Mouse (Mus musculus) neural tube, embryonic 10.5 days (tissue): ENCODE data around the gene Misp.

Source experiments
- DNase-seq: peaks from one replicate; pipeline ENCODE4 v3.0.0-alpha.2; 2017; ENCODE audit warnings: low spot score; ENCODE audit errors: extremely low spot score

Gene Misp

GRCm38 (mm10) chr10:79794491-79794931 is 26.3 kb upstream of the Misp start:
- DNase-seq, result no peak

DNA sequence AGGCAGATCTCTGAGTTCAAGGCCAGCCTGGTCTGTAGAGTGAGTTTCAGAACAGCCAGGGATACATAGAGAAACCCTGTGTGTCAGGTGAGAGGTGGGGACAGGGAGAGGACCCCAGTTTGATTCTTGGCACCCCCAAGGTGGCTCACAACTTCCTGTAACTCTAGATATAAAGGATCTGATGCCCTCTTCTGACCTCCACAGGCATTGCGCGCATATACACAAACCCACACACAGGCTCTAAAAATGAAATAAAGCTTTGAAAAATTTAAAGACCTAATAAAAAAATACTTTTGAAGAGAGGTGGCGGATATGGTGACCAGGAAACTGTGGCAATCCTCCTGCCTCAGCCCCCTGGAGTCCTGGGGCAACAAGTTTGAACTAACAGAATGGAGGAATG is 24.9 kb upstream of the Misp start:
- DNase-seq, result no peak

- no peak for DNase-seq
Observed at GRCm38 (mm10) chr10:79797326-79797725, 23.5 kb upstream of the Misp start.

- no peak for DNase-seq
Observed at GRCm38 (mm10) chr10:79798289-79798928, 22.4 kb upstream of the Misp start.

- DNase-seq, result no peak
Observed at GRCm38 (mm10) chr10:79800508-79800907, 20.3 kb upstream of the Misp start.

- no peak for DNase-seq
Observed at GRCm38 (mm10) chr10:79801837-79802236, 19.0 kb upstream of the Misp start.

- no peak for DNase-seq
Observed at GRCm38 (mm10) chr10:79802331-79802971, 18.3 kb upstream of the Misp start.

DNA sequence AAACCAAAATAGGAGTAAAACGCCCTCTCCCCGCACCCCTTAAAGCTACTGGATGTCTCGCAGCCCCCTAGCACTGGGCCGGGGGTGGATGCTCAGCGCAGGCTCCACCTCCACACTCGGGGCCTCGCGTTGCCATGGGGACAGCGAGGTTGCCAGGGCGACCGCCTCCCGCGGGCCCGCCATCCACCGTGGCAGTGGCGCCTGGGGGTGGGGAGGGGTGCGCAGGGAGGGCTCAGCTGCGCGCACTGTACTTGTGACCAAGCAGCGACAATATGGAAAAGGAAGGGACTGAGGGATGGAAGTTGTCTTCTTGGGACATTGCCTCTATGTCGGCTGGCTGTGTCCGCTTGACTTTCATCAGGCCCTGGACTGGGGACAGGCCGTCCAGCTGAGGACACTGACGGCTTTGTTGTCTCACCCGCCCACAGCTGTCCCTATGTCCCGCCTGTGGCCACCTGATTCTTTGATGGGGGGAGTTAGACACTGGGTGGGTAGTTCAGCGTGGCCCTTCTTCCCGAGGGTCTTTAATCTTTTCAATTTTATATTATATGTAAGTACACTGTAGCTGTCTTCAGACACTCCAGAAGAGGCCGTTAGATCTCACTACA is 17.0 kb upstream of the Misp start:
- DNase-seq, result peak; percentile 93

GRCm38 (mm10) chr10:79805636-79806035 is 15.2 kb upstream of the Misp start:
- no peak for DNase-seq

- DNase-seq, result no peak
Observed at GRCm38 (mm10) chr10:79806331-79806730, 14.5 kb upstream of the Misp start.

GRCm38 (mm10) chr10:79806972-79807371 is 13.8 kb upstream of the Misp start:
- DNase-seq, result no peak

DNA sequence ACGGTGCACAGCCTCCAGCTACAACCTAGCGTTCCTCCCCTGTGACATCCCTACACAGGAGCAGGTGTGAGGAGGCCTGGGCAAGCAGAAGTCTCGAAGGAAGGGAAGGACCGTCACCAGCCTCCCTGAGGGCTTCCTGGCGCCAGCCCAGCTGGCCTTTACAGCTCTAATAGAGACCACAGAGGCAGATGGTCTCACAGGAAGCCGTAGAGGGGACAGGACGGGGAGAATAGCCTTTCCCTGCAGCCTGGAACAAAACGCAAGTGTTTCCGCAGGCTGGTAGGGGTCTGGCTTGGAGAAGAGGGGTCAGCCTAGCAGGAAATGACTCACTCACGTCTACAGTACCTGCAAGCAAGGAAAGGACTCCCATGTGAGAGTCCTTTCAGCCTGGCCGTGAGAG is 13.0 kb upstream of the Misp start:
- no peak for DNase-seq

- DNase-seq, result no peak
Observed at GRCm38 (mm10) chr10:79808728-79809127, 12.1 kb upstream of the Misp start.

GRCm38 (mm10) chr10:79811736-79812637 is 8.8 kb upstream of the Misp start:
- DNase-seq, result peak; percentile 92

DNA sequence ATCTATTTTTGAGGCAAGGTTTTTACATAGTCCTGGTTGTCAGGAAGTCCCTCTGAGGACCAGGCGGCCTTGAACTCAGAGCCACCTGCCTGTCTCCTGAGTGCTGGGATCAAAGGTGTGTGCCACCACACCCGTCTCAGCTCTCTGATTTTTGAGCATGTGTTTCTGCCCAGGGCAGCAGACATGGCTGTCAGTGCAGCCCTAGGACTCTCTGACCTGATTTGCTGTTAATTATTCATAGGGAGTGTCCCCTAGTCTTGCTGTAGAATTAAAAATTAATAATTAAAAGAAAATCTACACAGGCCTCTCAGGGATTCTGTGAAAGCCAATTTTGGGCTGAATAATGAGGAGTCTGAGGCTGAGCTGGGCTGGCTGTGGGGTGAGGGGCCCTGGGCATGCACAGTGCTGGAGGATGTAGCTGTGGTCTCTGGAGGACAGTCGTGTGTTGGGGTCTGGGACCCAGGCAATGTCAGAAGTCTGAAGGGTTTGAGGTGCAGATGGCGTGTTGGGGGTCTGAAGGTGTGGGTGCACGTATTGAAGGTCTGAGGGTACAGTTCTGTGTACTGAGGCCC is 6.4 kb upstream of the Misp start:
- no peak for DNase-seq

DNA sequence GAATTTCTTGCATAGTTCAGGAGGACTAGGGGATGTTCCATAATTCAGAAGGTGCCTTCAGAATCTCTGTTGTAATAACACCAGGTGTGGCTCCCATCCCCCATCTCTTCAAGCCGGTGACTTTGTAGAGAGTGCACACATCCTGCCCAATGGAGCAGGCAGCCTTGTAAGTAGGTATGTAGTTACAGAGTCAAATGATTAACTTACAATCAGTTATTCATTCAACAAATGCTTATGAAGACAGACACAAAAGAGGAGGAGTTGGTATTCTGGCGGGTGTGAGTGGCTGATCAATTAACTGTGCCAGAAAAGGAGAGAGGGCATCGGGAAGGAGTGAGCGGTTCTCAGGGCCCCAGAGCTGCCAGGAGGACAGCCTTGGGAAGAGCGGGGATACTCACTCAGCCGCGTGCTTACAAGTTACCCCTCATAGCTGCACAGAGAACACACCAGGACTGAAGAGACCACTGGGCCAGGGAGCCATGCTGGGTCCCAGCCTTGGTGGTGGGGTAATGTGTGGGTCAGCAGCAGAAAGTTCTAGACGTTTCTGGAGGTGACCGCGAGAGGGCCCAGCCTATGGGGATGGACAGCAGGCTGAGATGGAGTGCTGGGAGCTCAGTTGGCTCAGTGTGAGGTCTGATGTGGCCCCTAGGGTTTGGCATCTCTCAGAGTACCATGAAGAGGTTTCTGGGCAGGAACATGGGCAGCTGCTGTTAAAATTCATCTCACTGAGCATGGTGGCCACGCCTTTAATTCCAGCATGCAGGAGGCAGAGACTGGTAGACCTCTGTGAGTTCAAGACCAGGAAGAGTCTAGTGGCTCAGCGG is 4.9 kb upstream of the Misp start:
- DNase-seq, result no peak

GRCm38 (mm10) chr10:79817111-79817510 is 3.7 kb upstream of the Misp start:
- no peak for DNase-seq

DNA sequence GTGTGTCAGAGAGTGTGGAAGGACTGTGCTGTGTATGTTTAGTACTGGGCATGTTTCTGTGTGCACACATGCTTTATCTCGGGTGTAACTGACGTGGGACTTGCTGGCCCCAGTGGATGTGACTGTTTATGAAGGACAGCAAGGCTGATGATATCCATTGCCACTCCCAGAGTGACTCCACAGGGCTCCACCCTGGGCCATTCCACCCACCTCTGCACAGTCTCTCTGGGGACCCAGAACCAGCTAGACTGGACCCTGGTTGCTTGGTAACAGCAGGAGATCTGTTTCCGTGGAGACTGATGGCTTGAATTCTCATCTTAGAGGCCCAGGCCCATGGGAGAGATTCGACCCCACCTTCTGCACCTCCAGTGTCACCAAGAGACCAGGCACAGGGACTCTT is 2.6 kb upstream of the Misp start:
- DNase-seq, result no peak

GRCm38 (mm10) chr10:79819606-79820005 is 1.2 kb upstream of the Misp start:
- no peak for DNase-seq

GRCm38 (mm10) chr10:79820277-79820676 is 512 bp upstream of the Misp start:
- DNase-seq, result no peak

- DNase-seq, result no peak
Observed at GRCm38 (mm10) chr10:79821731-79822130, 942 bp downstream of the Misp start.
